Mouse (Mus musculus) kidney, adult 2 months (tissue): ENCODE measurements around the gene Sorbs1.

Experiments used
- CTCF ChIP-seq: fragments of 200-500 bp; conservative IDR thresholded peaks from 2 replicates; pipeline ENCODE4 v1.5.1; 2011; ENCODE audit warnings: low read depth, mild to moderate bottlenecking, control low read depth, low read length, moderate library complexity, mixed read lengths; ENCODE audit not compliant: insufficient read depth, insufficient read length
- POLR2A ChIP-seq: fragments of 200-500 bp; IDR thresholded peaks from one replicate; pipeline ENCODE4 v1.6.1; 2011; ENCODE audit warnings: low read depth, low read length, control low read depth

GRCm38 (mm10) chr19:40394555-40395320, 118.8 kb downstream of the Sorbs1 start:
- TF ChIP-seq CTCF: no peak
- TF ChIP-seq POLR2A: no peak
